Mouse (Mus musculus): ENCODE results near the gene Olfr1322. TPM values are rescaled to one million over a fixed set of nuclear protein-coding genes. Genes with fewer than 3 reads are reported as not detected.

The Olfr1322 gene
- polyA plus RNA-seq (2012): not detected in 2 replicates

- Histone ChIP-seq H3K4me1 (ENCODE audit: control insufficient read depth) (no peaks in the 10 kb centered on the region), H3K9me3 (ENCODE audit: control insufficient read depth, low read length) (no peaks in the 10 kb centered on the region), H3K4me3 (replicated peaks) (no peak within 1 kb of the TSS), H3K36me3 (ENCODE audit: control insufficient read depth) (no peaks in the 10 kb centered on the region), H3K27me3 (ENCODE audit: control insufficient read depth) (no peaks in the 10 kb centered on the region)
- no peak for TF ChIP-seq GATA1 (IDR thresholded peaks at IDR 0.05; ENCODE audit: low read length)
- TF ChIP-seq TAL1 (IDR thresholded peaks at IDR 0.05; ENCODE audit: low read length): no peak
Observed at GRCm38 (mm10) chrX:49891383-49891782, at the start of gene Olfr1322. TSS of gene Olfr1322 (minus strand) at chrX:49891483.

- TF ChIP-seq TAL1 (IDR thresholded peaks at IDR 0.05; ENCODE audit: low read length) (no peak), GATA1 (IDR thresholded peaks at IDR 0.05; ENCODE audit: low read length) (no peak)
- Histone ChIP-seq H3K4me3 (replicated peaks) (no peak overlapping the region), H3K9me3 (ENCODE audit: control insufficient read depth, low read length) (no peaks in the 10 kb centered on the region), H3K4me1 (ENCODE audit: control insufficient read depth) (no peaks in the 10 kb centered on the region), H3K36me3 (ENCODE audit: control insufficient read depth) (no peaks in the 10 kb centered on the region), H3K27me3 (ENCODE audit: control insufficient read depth) (no peaks in the 10 kb centered on the region)
Observed at GRCm38 (mm10) chrX:49877651-49878349, 13.5 kb downstream of the Olfr1322 start.

Other genes with a start within 250 kb of the Olfr1322 start
- not detected in 2 replicates for gene Olfr1320, start 219.2 kb downstream of the Olfr1322 start, polyA plus RNA-seq (2012)
- not detected in 2 replicates for gene Olfr1321, start 156.4 kb downstream of the Olfr1322 start, polyA plus RNA-seq (2012)
- gene Igsf1, start 93.7 kb downstream of the Olfr1322 start, polyA plus RNA-seq (2012): not detected in 2 replicates
- not detected in 2 replicates for gene Olfr1323, start 127.9 kb upstream of the Olfr1322 start, polyA plus RNA-seq (2012)